Comparison of ENCODE assay signal across 10 mouse cellular contexts in genomic region chr12:73708498-73708897, GRCm38 (mm10).
A peak's percentile ranks its signal among the peaks of the same experiment; 100 is the strongest.
DNase-seq lines count a peak whose midpoint lies in the region; ATAC-seq and TF ChIP-seq lines count a peak whose summit lies in the region.
"Had no signal": no experiment of that assay in that cellular context is flagged by ENCODE, and none has a peak within 500 bp of the region (broad histone marks: within the 10 kb centered on the region; RNA-seq: fewer than 3 reads in every experiment).

No protein-coding gene starts in this region.

- no peak for TF ChIP-seq EP300 in stomach, postnatal 0 days (optimal IDR thresholded peaks at IDR 0.05)

- H3K4me3 ChIP-seq in hindbrain, embryonic 14.5 days (replicated peaks; ENCODE audit: low read length): no peak overlapping the region
- H3K4me3 ChIP-seq in hindbrain, embryonic 13.5 days: no peak overlapping the region
- H3K4me3 ChIP-seq in stomach, embryonic 15.5 days (replicated peaks): no peak overlapping the region
- H3K4me3 ChIP-seq in stomach, postnatal 0 days (ENCODE audit: low read depth, low read length): no peak overlapping the region
- H3K4me3 ChIP-seq: embryonic facial prominence, embryonic 12.5 days; forebrain, embryonic 15.5 days had no signal

- 0 out of 2 replicates have a peak overlapping the region, but pooled peaks have one; percentile 5 for H3K9ac ChIP-seq in hindbrain, embryonic 14.5 days
- H3K9ac ChIP-seq in hindbrain, embryonic 13.5 days: no peak overlapping the region; the same call in 1 of the 2 replicates
- no peak overlapping the region for H3K9ac ChIP-seq in stomach, embryonic 15.5 days
- no peak overlapping the region for H3K9ac ChIP-seq in stomach, postnatal 0 days (ENCODE audit: low read length)
- H3K9ac ChIP-seq: embryonic facial prominence, embryonic 12.5 days; forebrain, embryonic 15.5 days had no signal

- no peaks in the 10 kb centered on the region for H3K36me3 ChIP-seq in hindbrain, embryonic 14.5 days (replicated peaks; ENCODE audit: control insufficient read depth, insufficient read depth)
- H3K36me3 ChIP-seq in hindbrain, embryonic 13.5 days: no peaks in the 10 kb centered on the region
- H3K36me3 ChIP-seq in stomach, embryonic 15.5 days: no peaks in the 10 kb centered on the region
- no peaks in the 10 kb centered on the region for H3K36me3 ChIP-seq in stomach, postnatal 0 days (ENCODE audit: control insufficient read depth, insufficient read depth, low read length)
- H3K36me3 ChIP-seq: embryonic facial prominence, embryonic 12.5 days; forebrain, embryonic 15.5 days had no signal

- H3K27me3 ChIP-seq in hindbrain, embryonic 14.5 days (ENCODE audit: control insufficient read depth, insufficient read depth, low read length): no peaks in the 10 kb centered on the region
- H3K27me3 ChIP-seq in hindbrain, embryonic 13.5 days: peaks cover 8% of the 10 kb centered on the region
- no peaks in the 10 kb centered on the region for H3K27me3 ChIP-seq in stomach, embryonic 15.5 days (replicated peaks)
- no peaks in the 10 kb centered on the region for H3K27me3 ChIP-seq in stomach, postnatal 0 days (ENCODE audit: control insufficient read depth, insufficient read depth, low read length)
- H3K27me3 ChIP-seq: forebrain, embryonic 15.5 days had no signal

- ATAC-seq in hindbrain, embryonic 14.5 days (ENCODE audit: low FRiP score): no peak
- ATAC-seq in hindbrain, embryonic 13.5 days (ENCODE audit: low FRiP score): no peak
- no peak for ATAC-seq in stomach, embryonic 15.5 days (ENCODE audit: insufficient read depth, low FRiP score, low read depth)
- no peak for ATAC-seq in stomach, postnatal 0 days (ENCODE audit: low FRiP score, low TSS enrichment)

- TF ChIP-seq CTCF in stomach, postnatal 0 days (IDR thresholded peaks at IDR 0.05; ENCODE audit: low read depth): no peak

- 0 out of 2 replicates have a peak, but pooled peaks cover 4% of the 10 kb centered on the region for H3K4me1 ChIP-seq in hindbrain, embryonic 14.5 days (replicated peaks; ENCODE audit: control insufficient read depth, insufficient read depth, low read length)
- peaks cover 13% of the 10 kb centered on the region; the same call in 1 of the 2 replicates for H3K4me1 ChIP-seq in hindbrain, embryonic 13.5 days (replicated peaks)
- 0 out of 2 replicates have a peak, but pooled peaks cover 6% of the 10 kb centered on the region for H3K4me1 ChIP-seq in stomach, embryonic 15.5 days
- no peaks in the 10 kb centered on the region for H3K4me1 ChIP-seq in stomach, postnatal 0 days (replicated peaks; ENCODE audit: control insufficient read depth, insufficient read depth)
- H3K4me1 ChIP-seq: forebrain, embryonic 15.5 days had no signal

- no peak overlapping the region for H3K4me2 ChIP-seq in hindbrain, embryonic 14.5 days (replicated peaks)
- H3K4me2 ChIP-seq in hindbrain, embryonic 13.5 days: no peak overlapping the region
- H3K4me2 ChIP-seq in stomach, embryonic 15.5 days: no peak overlapping the region
- H3K4me2 ChIP-seq in stomach, postnatal 0 days (replicated peaks; ENCODE audit: low read depth): no peak overlapping the region
- H3K4me2 ChIP-seq: embryonic facial prominence, embryonic 12.5 days; forebrain, embryonic 15.5 days had no signal

- no peak overlapping the region for H3K27ac ChIP-seq in hindbrain, embryonic 14.5 days
- no peak overlapping the region for H3K27ac ChIP-seq in hindbrain, embryonic 13.5 days
- 0 out of 2 replicates have a peak overlapping the region, but pooled peaks have one; percentile 21 for H3K27ac ChIP-seq in stomach, embryonic 15.5 days
- no peak overlapping the region for H3K27ac ChIP-seq in stomach, postnatal 0 days (replicated peaks)
- H3K27ac ChIP-seq: embryonic facial prominence, embryonic 12.5 days; forebrain, embryonic 15.5 days had no signal

- H3K9me3 ChIP-seq in hindbrain, embryonic 14.5 days (ENCODE audit: control insufficient read depth, low read length): no peaks in the 10 kb centered on the region
- no peaks in the 10 kb centered on the region for H3K9me3 ChIP-seq in hindbrain, embryonic 13.5 days
- H3K9me3 ChIP-seq in stomach, embryonic 15.5 days: no peaks in the 10 kb centered on the region
- H3K9me3 ChIP-seq in stomach, postnatal 0 days (ENCODE audit: control insufficient read depth, low read length): no peaks in the 10 kb centered on the region
- H3K9me3 ChIP-seq: embryonic facial prominence, embryonic 12.5 days; forebrain, embryonic 15.5 days had no signal

- peak; percentile 35 for DNase-seq in embryo, embryonic 10 days (ENCODE audit: low spot score)
- no peak for DNase-seq in embryo, embryonic 11 days
- no peak for DNase-seq in hindbrain, embryonic 14.5 days (ENCODE audit: low spot score)
- DNase-seq in stomach, postnatal 0 days (ENCODE audit: low spot score): no peak
- DNase-seq in gastrocnemius, postnatal 36 days: no peak
- no peak for DNase-seq in cerebellum, postnatal 25 days

- intact Hi-C loops in gastrocnemius, postnatal 36 days (cut with DNase I): loop anchor here (2.0 to 5.0 kb wide), 2 partner anchors 200 to 284 kb away; no protein-coding TSS in a partner anchor

- 50% methylated on average over 5 of the region's 5 CpGs for WGBS in hindbrain, embryonic 14.5 days
- WGBS in hindbrain, embryonic 13.5 days: 34% methylated on average over 5 of the region's 5 CpGs
- 27% methylated on average over 5 of the region's 5 CpGs for WGBS in stomach, embryonic 15.5 days
- 41% methylated on average over 5 of the region's 5 CpGs for WGBS in stomach, postnatal 0 days
